Mouse (Mus musculus): Measurements from ENCODE around the gene Tpx2. TPM values are rescaled to one million over a fixed set of nuclear protein-coding genes. Genes with fewer than 3 reads are reported as not detected.

The Tpx2 gene
- total and polyA plus RNA-seq, 3 experiments = 0.18 to 1.1 (median 0.75) TPM

- intact Hi-C loops (cut with DNase I) = no loop called here
- WGBS = 66% methylated on average over 7 of the region's 7 CpGs
- Histone ChIP-seq H3K27ac (no peak overlapping the region), H3K4me1 (ENCODE audit: control insufficient read depth, insufficient read depth, low read length) (0 out of 2 replicates have a peak, but pooled peaks cover 2% of the 10 kb centered on the region), H3K4me3 (no peak overlapping the region), H3K36me3 (ENCODE audit: control insufficient read depth, insufficient read depth, low read length) (no peaks in the 10 kb centered on the region), H3K9ac (ENCODE audit: low read depth, low read length) (no peak overlapping the region), H3K27me3 (ENCODE audit: control insufficient read depth, insufficient read depth, low read length) (no peaks in the 10 kb centered on the region), H3K79me2 (replicated peaks; ENCODE audit: control insufficient read depth, insufficient read depth, low read length) (no peaks in the 10 kb centered on the region)
- DNase-seq = no peak
- TF ChIP-seq CTCF (IDR thresholded peaks at IDR 0.05) (no peak), POLR2A (IDR thresholded peaks at IDR 0.05; ENCODE audit: insufficient read depth, low read depth, low read length) (no peak), EP300 (IDR thresholded peaks at IDR 0.05; ENCODE audit: insufficient read depth, low read depth, low read length) (no peak)
These were observed 65.7 kb downstream of the Tpx2 start for GRCm38 (mm10) chr2:152913471-152913870.

GRCm38 (mm10) chr2:152914310-152915120 lies 66.8 kb downstream of the Tpx2 start:
- 2% methylated on average over 18 of the region's 18 CpGs for WGBS
- 0 out of 2 replicates have a peak, but pooled peaks cover 2% of the 10 kb centered on the region for H3K4me1 ChIP-seq (ENCODE audit: control insufficient read depth, insufficient read depth, low read length)
- no peaks in the 10 kb centered on the region for H3K36me3 ChIP-seq (ENCODE audit: control insufficient read depth, insufficient read depth, low read length)
- H3K9ac ChIP-seq (ENCODE audit: low read depth, low read length) = peak overlapping the region; percentile 17
- TF ChIP-seq POLR2A (IDR thresholded peaks at IDR 0.05; ENCODE audit: insufficient read depth, low read depth, low read length) (no peak), CTCF (IDR thresholded peaks at IDR 0.05) (peak; percentile 97), EP300 (IDR thresholded peaks at IDR 0.05; ENCODE audit: insufficient read depth, low read depth, low read length) (peak; percentile 93)
- intact Hi-C loops (cut with DNase I) = loop anchor here (1.0 to 2.0 kb wide), 3 partner anchors 19 to 228 kb away; partner anchors contain the start of genes Foxs1 and Pdrg1
- no peak overlapping the region for H3K4me3 ChIP-seq
- no peaks in the 10 kb centered on the region for H3K27me3 ChIP-seq (ENCODE audit: control insufficient read depth, insufficient read depth, low read length)
- peak overlapping the region; percentile 30; the same call in 1 of the 2 replicates for H3K27ac ChIP-seq
- no peaks in the 10 kb centered on the region for H3K79me2 ChIP-seq (replicated peaks; ENCODE audit: control insufficient read depth, insufficient read depth, low read length)
- DNase-seq = peak; percentile 88

GRCm38 (mm10) chr2:152915453-152915852 lies 67.7 kb downstream of the Tpx2 start:
- no peak for TF ChIP-seq POLR2A (IDR thresholded peaks at IDR 0.05; ENCODE audit: insufficient read depth, low read depth, low read length)
- no peak for TF ChIP-seq EP300 (IDR thresholded peaks at IDR 0.05; ENCODE audit: insufficient read depth, low read depth, low read length)
- TF ChIP-seq CTCF (IDR thresholded peaks at IDR 0.05) = no peak
- intact Hi-C loops (cut with DNase I) = loop anchor here (2.0 kb wide), 1 partner anchor 227 kb away; no protein-coding TSS in a partner anchor
- Histone ChIP-seq H3K4me1 (ENCODE audit: control insufficient read depth, insufficient read depth, low read length) (0 out of 2 replicates have a peak, but pooled peaks cover 2% of the 10 kb centered on the region), H3K4me3 (no peak overlapping the region), H3K9ac (ENCODE audit: low read depth, low read length) (no peak overlapping the region), H3K27ac (no peak overlapping the region), H3K79me2 (replicated peaks; ENCODE audit: control insufficient read depth, insufficient read depth, low read length) (no peaks in the 10 kb centered on the region), H3K27me3 (ENCODE audit: control insufficient read depth, insufficient read depth, low read length) (no peaks in the 10 kb centered on the region), H3K36me3 (ENCODE audit: control insufficient read depth, insufficient read depth, low read length) (no peaks in the 10 kb centered on the region)
- WGBS = 54% methylated on average over 4 of the region's 4 CpGs
- no peak for DNase-seq

GRCm38 (mm10) chr2:152916111-152916510 lies 68.3 kb downstream of the Tpx2 start:
- Histone ChIP-seq H3K9ac (ENCODE audit: low read depth, low read length) (no peak overlapping the region), H3K36me3 (ENCODE audit: control insufficient read depth, insufficient read depth, low read length) (no peaks in the 10 kb centered on the region), H3K79me2 (replicated peaks; ENCODE audit: control insufficient read depth, insufficient read depth, low read length) (no peaks in the 10 kb centered on the region), H3K27me3 (ENCODE audit: control insufficient read depth, insufficient read depth, low read length) (no peaks in the 10 kb centered on the region), H3K4me1 (ENCODE audit: control insufficient read depth, insufficient read depth, low read length) (0 out of 2 replicates have a peak, but pooled peaks cover 2% of the 10 kb centered on the region), H3K27ac (no peak overlapping the region), H3K4me3 (no peak overlapping the region)
- TF ChIP-seq POLR2A (IDR thresholded peaks at IDR 0.05; ENCODE audit: insufficient read depth, low read depth, low read length) (no peak), CTCF (IDR thresholded peaks at IDR 0.05) (no peak), EP300 (IDR thresholded peaks at IDR 0.05; ENCODE audit: insufficient read depth, low read depth, low read length) (no peak)
- intact Hi-C loops (cut with DNase I) = no loop called here
- DNase-seq = no peak
- WGBS = 76% methylated on average over 5 of the region's 5 CpGs

GRCm38 (mm10) chr2:152917671-152918070 lies 69.9 kb downstream of the Tpx2 start:
- H3K4me3 ChIP-seq = no peak overlapping the region
- no peak for DNase-seq
- no peaks in the 10 kb centered on the region for H3K27me3 ChIP-seq (ENCODE audit: control insufficient read depth, insufficient read depth, low read length)
- 46% methylated on average over 9 of the region's 9 CpGs for WGBS
- H3K9ac ChIP-seq (ENCODE audit: low read depth, low read length) = no peak overlapping the region
- intact Hi-C loops (cut with DNase I) = no loop called here
- H3K4me1 ChIP-seq (ENCODE audit: control insufficient read depth, insufficient read depth, low read length) = 0 out of 2 replicates have a peak, but pooled peaks cover 2% of the 10 kb centered on the region
- no peaks in the 10 kb centered on the region for H3K36me3 ChIP-seq (ENCODE audit: control insufficient read depth, insufficient read depth, low read length)
- H3K79me2 ChIP-seq (replicated peaks; ENCODE audit: control insufficient read depth, insufficient read depth, low read length) = no peaks in the 10 kb centered on the region
- H3K27ac ChIP-seq = no peak overlapping the region
- TF ChIP-seq EP300 (IDR thresholded peaks at IDR 0.05; ENCODE audit: insufficient read depth, low read depth, low read length) = no peak
- no peak for TF ChIP-seq CTCF (IDR thresholded peaks at IDR 0.05)
- no peak for TF ChIP-seq POLR2A (IDR thresholded peaks at IDR 0.05; ENCODE audit: insufficient read depth, low read depth, low read length)

- H3K27me3 ChIP-seq (ENCODE audit: control insufficient read depth, insufficient read depth, low read length) = no peaks in the 10 kb centered on the region
- TF ChIP-seq CTCF (IDR thresholded peaks at IDR 0.05) (no peak), EP300 (IDR thresholded peaks at IDR 0.05; ENCODE audit: insufficient read depth, low read depth, low read length) (no peak), POLR2A (IDR thresholded peaks at IDR 0.05; ENCODE audit: insufficient read depth, low read depth, low read length) (no peak)
- intact Hi-C loops (cut with DNase I) = no loop called here
- WGBS = 64% methylated on average over 7 of the region's 7 CpGs
- H3K27ac ChIP-seq = no peak overlapping the region
- no peak for DNase-seq
- peaks cover 17% of the 10 kb centered on the region for H3K4me1 ChIP-seq (ENCODE audit: control insufficient read depth, insufficient read depth, low read length)
- H3K36me3 ChIP-seq (ENCODE audit: control insufficient read depth, insufficient read depth, low read length) = no peaks in the 10 kb centered on the region
- H3K9ac ChIP-seq (ENCODE audit: low read depth, low read length) = no peak overlapping the region
- no peaks in the 10 kb centered on the region for H3K79me2 ChIP-seq (replicated peaks; ENCODE audit: control insufficient read depth, insufficient read depth, low read length)
- H3K4me3 ChIP-seq = no peak overlapping the region
These were observed 74.6 kb downstream of the Tpx2 start for GRCm38 (mm10) chr2:152922376-152922775.

Measured in heart, adult 2 months (tissue).